Mouse (Mus musculus): Measurements from ENCODE around the gene Tsnaxip1. TPM values are rescaled to one million over a fixed set of nuclear protein-coding genes. Genes with fewer than 3 reads are reported as not detected.
A peak's percentile ranks its signal among the peaks of the same experiment; 100 is the strongest.

Gene Tsnaxip1
- polyA plus RNA-seq, 1 experiment from 2014 or later = 1.1 TPM

- H3K36me3 ChIP-seq = peaks cover under 1% of the 10 kb centered on the region; the same call in 1 of the 2 replicates
- peaks cover 56% of the 10 kb centered on the region for H3K4me1 ChIP-seq (replicated peaks)
- 28% methylated on average over 8 of the region's 8 CpGs for WGBS
- peak overlapping the region; percentile 57 for H3K4me3 ChIP-seq
- H3K27me3 ChIP-seq = no peaks in the 10 kb centered on the region
- H3K27ac ChIP-seq (replicated peaks) = peak overlapping the region; percentile 89
- H3K9ac ChIP-seq = 0 out of 2 replicates have a peak overlapping the region, but pooled peaks have one; percentile 68
- peak overlapping the region; percentile 98 for H3K4me2 ChIP-seq
- H3K9me3 ChIP-seq = no peaks in the 10 kb centered on the region
- ATAC-seq (ENCODE audit: low FRiP score, low read depth) = peak; percentile 12
Observed at GRCm38 (mm10) chr8:105854303-105854702, 26.8 kb downstream of the Tsnaxip1 start.

GRCm38 (mm10) chr8:105854715-105855216 lies 27.2 kb downstream of the Tsnaxip1 start, which contains the start of gene Thap11:
TSS of gene Thap11 (plus strand) at chr8:105855132.
- H3K9me3 ChIP-seq = no peaks in the 10 kb centered on the region
- no peaks in the 10 kb centered on the region for H3K27me3 ChIP-seq
- peak within 1 kb of the TSS; percentile 68 for H3K9ac ChIP-seq
- H3K4me3 ChIP-seq = peak within 1 kb of the TSS; percentile 57
- peak within 1 kb of the TSS; percentile 89 for H3K27ac ChIP-seq (replicated peaks)
- H3K4me1 ChIP-seq (replicated peaks) = peaks cover 60% of the 10 kb centered on the region
- ATAC-seq (ENCODE audit: low FRiP score, low read depth) = peak; percentile 90
- H3K36me3 ChIP-seq = no peaks in the 10 kb centered on the region
- 0% methylated on average over 43 of the region's 43 CpGs for WGBS
- H3K4me2 ChIP-seq = peak within 1 kb of the TSS; percentile 98

GRCm38 (mm10) chr8:105855248-105856167 lies 28.0 kb downstream of the Tsnaxip1 start:
- Histone ChIP-seq H3K9me3 (no peaks in the 10 kb centered on the region), H3K27me3 (no peaks in the 10 kb centered on the region), H3K4me2 (peak overlapping the region; percentile 98), H3K36me3 (no peaks in the 10 kb centered on the region), H3K4me1 (replicated peaks) (peaks cover 60% of the 10 kb centered on the region), H3K9ac (peak overlapping the region; percentile 68), H3K27ac (replicated peaks) (peak overlapping the region; percentile 89), H3K4me3 (peak overlapping the region; percentile 57)
- ATAC-seq (ENCODE audit: low FRiP score, low read depth) = peak; percentile 16
- under 1% methylated on average over 71 of the region's 71 CpGs for WGBS

GRCm38 (mm10) chr8:105856168-105856835 lies 28.8 kb downstream of the Tsnaxip1 start:
- 24% methylated on average over 15 of the region's 15 CpGs for WGBS
- Histone ChIP-seq H3K27ac (replicated peaks) (peak overlapping the region; percentile 89), H3K4me3 (peak overlapping the region; percentile 57), H3K27me3 (no peaks in the 10 kb centered on the region), H3K4me2 (peak overlapping the region; percentile 98), H3K36me3 (no peaks in the 10 kb centered on the region), H3K4me1 (replicated peaks) (peaks cover 56% of the 10 kb centered on the region), H3K9ac (peak overlapping the region; percentile 68), H3K9me3 (no peaks in the 10 kb centered on the region)
- ATAC-seq (ENCODE audit: low FRiP score, low read depth) = no peak

- 83% methylated on average over 5 of the region's 5 CpGs for WGBS
- H3K9me3 ChIP-seq = no peaks in the 10 kb centered on the region
Observed at GRCm38 (mm10) chr8:105858495-105858894, 31.0 kb downstream of the Tsnaxip1 start.

GRCm38 (mm10) chr8:105859314-105859713 lies 31.8 kb downstream of the Tsnaxip1 start:
- H3K4me1 ChIP-seq (replicated peaks) = peaks cover 68% of the 10 kb centered on the region
- H3K4me3 ChIP-seq = no peak overlapping the region
- no peak overlapping the region for H3K27ac ChIP-seq (replicated peaks)
- no peak overlapping the region for H3K4me2 ChIP-seq
- no peak overlapping the region for H3K9ac ChIP-seq
- H3K9me3 ChIP-seq = no peaks in the 10 kb centered on the region
- no peaks in the 10 kb centered on the region for H3K36me3 ChIP-seq
- 78% methylated on average over 5 of the region's 5 CpGs for WGBS
- no peak for ATAC-seq (ENCODE audit: low FRiP score, low read depth)
- no peaks in the 10 kb centered on the region for H3K27me3 ChIP-seq

More at GRCm38 (mm10) chr8:105858495-105858894, 31.0 kb downstream of the Tsnaxip1 start:
- Histone ChIP-seq H3K4me3 (no peak overlapping the region), H3K4me2 (peak overlapping the region; percentile 16; the same call in 1 of the 2 replicates), H3K36me3 (no peaks in the 10 kb centered on the region), H3K27ac (replicated peaks) (no peak overlapping the region), H3K27me3 (no peaks in the 10 kb centered on the region), H3K9ac (no peak overlapping the region), H3K4me1 (replicated peaks) (peaks cover 67% of the 10 kb centered on the region)
- no peak for ATAC-seq (ENCODE audit: low FRiP score, low read depth)

- Histone ChIP-seq H3K27me3 (no peaks in the 10 kb centered on the region), H3K27ac (replicated peaks) (peak within 1 kb of the TSS; percentile 93), H3K9me3 (no peaks in the 10 kb centered on the region), H3K36me3 (no peaks in the 10 kb centered on the region), H3K9ac (peak within 1 kb of the TSS; percentile 89), H3K4me1 (replicated peaks) (peaks cover 67% of the 10 kb centered on the region), H3K4me2 (peak within 1 kb of the TSS; percentile 79), H3K4me3 (peak within 1 kb of the TSS; percentile 82)
- WGBS = under 1% methylated on average over 59 of the region's 59 CpGs
- ATAC-seq (ENCODE audit: low FRiP score, low read depth) = peak; percentile 97
Observed at GRCm38 (mm10) chr8:105860143-105860981, 32.8 kb downstream of the Tsnaxip1 start, which contains the start of gene Nutf2. TSS of gene Nutf2 (plus strand) at chr8:105860580.

- Histone ChIP-seq H3K9ac (peak overlapping the region; percentile 89), H3K4me3 (peak overlapping the region; percentile 82), H3K27me3 (no peaks in the 10 kb centered on the region), H3K4me1 (replicated peaks) (peaks cover 52% of the 10 kb centered on the region), H3K36me3 (peaks cover 8% of the 10 kb centered on the region; the same call in 1 of the 2 replicates), H3K27ac (replicated peaks) (no peak overlapping the region), H3K4me2 (peak overlapping the region; percentile 79), H3K9me3 (no peaks in the 10 kb centered on the region)
- ATAC-seq (ENCODE audit: low FRiP score, low read depth) = no peak
- WGBS = 0% methylated on average over 1 of the region's 1 CpGs
Observed at GRCm38 (mm10) chr8:105861951-105862350, 34.4 kb downstream of the Tsnaxip1 start.

GRCm38 (mm10) chr8:105866364-105867029 lies 39.0 kb downstream of the Tsnaxip1 start:
- Histone ChIP-seq H3K4me1 (replicated peaks) (peaks cover 19% of the 10 kb centered on the region), H3K27ac (replicated peaks) (no peak overlapping the region), H3K9me3 (no peaks in the 10 kb centered on the region), H3K9ac (no peak overlapping the region), H3K4me3 (no peak overlapping the region), H3K27me3 (no peaks in the 10 kb centered on the region), H3K36me3 (peaks cover 29% of the 10 kb centered on the region), H3K4me2 (no peak overlapping the region)
- ATAC-seq (ENCODE audit: low FRiP score, low read depth) = no peak
- 88% methylated on average over 6 of the region's 6 CpGs for WGBS

- H3K4me3 ChIP-seq = no peak overlapping the region
- H3K27ac ChIP-seq (replicated peaks) = no peak overlapping the region
- H3K27me3 ChIP-seq = no peaks in the 10 kb centered on the region
- no peaks in the 10 kb centered on the region for H3K9me3 ChIP-seq
- no peak overlapping the region for H3K4me2 ChIP-seq
- H3K4me1 ChIP-seq (replicated peaks) = no peaks in the 10 kb centered on the region
- peaks cover 54% of the 10 kb centered on the region for H3K36me3 ChIP-seq
- WGBS = 93% methylated on average over 6 of the region's 6 CpGs
- ATAC-seq (ENCODE audit: low FRiP score, low read depth) = no peak
- H3K9ac ChIP-seq = no peak overlapping the region
Observed at GRCm38 (mm10) chr8:105874301-105874700, 46.8 kb downstream of the Tsnaxip1 start.
